12 mouse cellular contexts compared by ENCODE assay signal in the genomic region with DNA sequence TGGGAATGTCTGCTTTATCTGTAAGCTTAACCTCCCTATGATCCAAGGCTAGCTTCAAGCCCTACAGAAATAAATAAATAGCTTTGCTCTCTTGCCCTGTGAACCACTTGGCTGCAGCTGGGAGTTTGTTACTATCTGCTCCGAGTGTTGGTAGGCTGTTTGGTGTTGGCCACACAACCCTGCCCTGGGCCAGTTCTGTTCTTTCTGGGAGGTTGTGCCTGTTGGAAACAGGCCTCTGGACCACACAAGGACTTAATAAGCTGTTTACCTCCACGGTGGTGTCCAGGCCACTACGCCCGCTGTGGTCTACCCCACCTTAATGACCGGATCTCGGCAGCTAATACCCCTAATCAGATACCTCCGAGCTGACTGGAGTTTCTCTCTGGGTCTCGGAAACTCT.
A peak's percentile ranks its signal among the peaks of the same experiment; 100 is the strongest.
DNase-seq lines count a peak whose midpoint lies in the region; TF ChIP-seq lines count a peak whose summit lies in the region.
"Had no signal": no experiment of that assay in that cellular context is flagged by ENCODE, and none has a peak within 500 bp of the region (broad histone marks: within the 10 kb centered on the region; RNA-seq: fewer than 3 reads in every experiment).

No protein-coding gene starts in this region.

- intact Hi-C loops in left cerebral cortex, postnatal 25 days (cut with DNase I) = no loop called here

- peak; percentile 7 for DNase-seq in kidney, postnatal 14 days
- DNase-seq in kidney, adult 8-10 months = no peak
- peak; percentile 49 for DNase-seq in embryo, embryonic 10.5 days (ENCODE audit: low spot score)
- peak; percentile 74 for DNase-seq in forelimb bud, embryonic 11.5 days (ENCODE audit: low read depth, low spot score)
- DNase-seq in lung, postnatal 36 days = peak; percentile 20
- DNase-seq in layer of hippocampus, postnatal 25 days (ENCODE audit: extremely low spot score in 1 of 2, low spot score in 1 of 2) = no peak
- DNase-seq in layer of hippocampus, adult 2 months (ENCODE audit: low spot score in 2 of 2) = no peak
- no peak for DNase-seq in left cerebral cortex, postnatal 25 days (ENCODE audit: low spot score in 2 of 2)
- DNase-seq: adrenal gland, postnatal 36 days; liver, postnatal 0 days; thymus, adult 18-20 months had no signal

- no peak for TF ChIP-seq CTCF in layer of hippocampus, adult 2 months (conservative IDR thresholded peaks at IDR 0.05)

- no peak overlapping the region for H3K27ac ChIP-seq in layer of hippocampus, adult 2 months
- H3K27ac ChIP-seq: heart, embryonic 13.5 days had no signal

- no peak overlapping the region for H3K4me3 ChIP-seq in layer of hippocampus, adult 2 months
- H3K4me3 ChIP-seq: heart, embryonic 13.5 days had no signal

Comparison
In these comparisons a context has a peak if more than half of its experiments do, and no peak if none do; other contexts are left out.
1. DNase-seq: peak in kidney, postnatal 14 days (single experiment), embryo, embryonic 10.5 days (single experiment), forelimb bud, embryonic 11.5 days (single experiment) and lung, postnatal 36 days (single experiment); none in kidney, adult 8-10 months (0 of 2), layer of hippocampus, postnatal 25 days (0 of 2), layer of hippocampus, adult 2 months (0 of 2) and left cerebral cortex, postnatal 25 days (0 of 2).